Mouse (Mus musculus) heart, embryonic 14.5 days (tissue): ENCODE results near the gene Fndc3c1. TPM values are rescaled to one million over a fixed set of nuclear protein-coding genes. Genes with fewer than 3 reads are reported as not detected.
"Not testable (repeated sequence)": the region's sequence is repeated elsewhere in the genome, so short reads cannot be mapped to it uniquely, and the experiment has no call there.

Experiments used
- ATAC-seq: fragments of 200-750 bp; cut with Nextera tagmentation; 2 replicates; pipeline ENCODE4 v1.8.0; 2017; ENCODE audit warnings: low read depth, moderate TSS enrichment; ENCODE audit not compliant: insufficient number of reproducible peaks, insufficient read depth, low FRiP score
- H3K27ac ChIP-seq, 2 experiments: fragments of 200-500 bp in 1 of 2; fragments of 300-500 bp in 1 of 2; sonication (generic) in 1 of 2; replicated peaks in 1 of 2; 2 replicates each; pipeline ENCODE4 v1.5.1; 2012 to 2014; ENCODE audit warnings: low read depth in 2 of 2, low read length in 2 of 2, control low read depth in 1 of 2, mild to moderate bottlenecking in 1 of 2, mixed read lengths in 1 of 2; ENCODE audit not compliant: control insufficient read depth in 1 of 2, insufficient read depth in 1 of 2
- H3K27me3 ChIP-seq: fragments of 300-500 bp; sonication (generic); 2 replicates; pipeline ENCODE4 v1.6.1; 2014; ENCODE audit warnings: mild to moderate bottlenecking, low read length, control low read depth; ENCODE audit not compliant: control insufficient read depth, insufficient read depth
- H3K36me3 ChIP-seq: fragments of 300-500 bp; sonication (generic); 2 replicates; pipeline ENCODE4 v1.6.1; 2014; ENCODE audit warnings: mild to moderate bottlenecking, control low read depth, low read length, mixed read lengths; ENCODE audit not compliant: control insufficient read depth, insufficient read depth
- H3K4me1 ChIP-seq, 2 experiments: fragments of 200-500 bp in 1 of 2; fragments of 300-500 bp in 1 of 2; sonication (generic) in 1 of 2; 2 replicates each; pipeline ENCODE4 v1.6.1; 2012 to 2014; ENCODE audit warnings: low read length in 2 of 2, control low read depth in 1 of 2, mixed read lengths in 1 of 2; ENCODE audit not compliant: control insufficient read depth in 2 of 2, insufficient read depth in 2 of 2
- H3K4me2 ChIP-seq: fragments of 300-500 bp; sonication (generic); 2 replicates; pipeline ENCODE4 v1.6.1; 2014; ENCODE audit warnings: mild to moderate bottlenecking, low read length
- H3K4me3 ChIP-seq, 2 experiments: fragments of 200-500 bp in 1 of 2; fragments of 300-500 bp in 1 of 2; sonication (generic) in 1 of 2; 2 replicates each; pipeline ENCODE4 v1.5.1; 2012 to 2014; ENCODE audit warnings: low read length in 2 of 2, mild to moderate bottlenecking in 2 of 2, control low read depth in 1 of 2, low read depth in 1 of 2, moderate library complexity in 1 of 2; ENCODE audit not compliant: control insufficient read depth in 1 of 2, insufficient read depth in 1 of 2
- H3K9ac ChIP-seq: fragments of 300-500 bp; sonication (generic); 2 replicates; pipeline ENCODE4 v1.6.1; 2014; ENCODE audit warnings: mild to moderate bottlenecking, low read length
- H3K9me3 ChIP-seq: fragments of 300-500 bp; sonication (generic); 2 replicates; pipeline ENCODE4 v1.6.1; 2016; ENCODE audit warnings: low read length, control low read depth; ENCODE audit not compliant: control insufficient read depth
- WGBS: fragments of 180-500 bp; shearing (Covaris S2); extraction: QIAGEN DNeasy Blood & Tissue Kit; methylation state at CpG from one replicate; pipeline ENCODE4 v1.1.7; 2014; 5-methylcytosine and 5-hydroxymethylcytosine counted together
- microRNA-seq: library from miRNA; unstranded; fragments of <30 nt; microRNA quantifications from one replicate; pipeline ENCODE4, GENCODE M21; 2016
- polyA plus RNA-seq: library from polyadenylated mRNA; unstranded; fragments of >200 nt; fragmentation: Nextera tagmentation; extraction: Ambion mirVana; gene quantifications from 2 replicates; pipeline ENCODE4 v1.2.1, GENCODE M21; 2014

Fndc3c1 gene
- polyA plus RNA-seq = 1.1 and 1.6 TPM in 2 replicates

DNA sequence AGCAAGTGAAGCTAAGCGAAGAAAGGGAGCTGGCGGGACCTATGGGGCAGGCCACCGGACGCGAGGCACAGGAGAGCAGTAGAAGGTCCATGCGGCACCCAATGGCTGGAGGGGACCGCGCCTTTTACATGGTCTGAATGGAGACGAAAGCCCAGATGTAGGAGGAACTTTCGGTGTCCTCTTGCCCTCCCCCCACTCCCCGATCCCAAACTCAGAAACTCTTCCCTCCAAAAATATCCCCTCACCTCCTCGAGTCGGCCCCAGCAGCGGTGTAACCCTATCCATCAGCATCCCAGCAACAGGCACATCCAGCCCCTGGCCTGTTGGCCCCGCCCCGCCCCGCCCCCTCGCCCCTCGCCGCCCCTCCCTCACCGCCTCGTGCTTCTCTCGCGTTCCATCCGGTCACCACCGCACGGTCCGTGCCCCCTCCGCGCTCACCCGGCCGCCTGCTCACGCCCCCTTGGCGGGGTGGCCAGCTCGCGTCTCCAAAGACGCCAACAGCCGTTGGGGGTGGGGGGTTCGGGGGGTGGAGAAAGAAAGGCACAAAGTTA lies at the start of gene Fndc3c1:
Gene Fndc3c1, minus strand, starts transcription at position 301 of the 551 bp plus-strand sequence.
- peak; percentile 73 for ATAC-seq
- Histone ChIP-seq H3K36me3 (no peaks in the 10 kb centered on the region), H3K9ac (peak within 1 kb of the TSS; percentile 28; the same call in 1 of the 2 replicates), H3K27me3 (peaks cover 4% of the 10 kb centered on the region; the same call in 1 of the 2 replicates), H3K27ac (no peak within 1 kb of the TSS), H3K9me3 (no peaks in the 10 kb centered on the region), H3K4me3 (peak within 1 kb of the TSS; percentile 45 to 48), H3K4me2 (peak within 1 kb of the TSS; percentile 81), H3K4me1 (no peaks in the 10 kb centered on the region)
- 12% methylated on average over 39 of the region's 39 CpGs for WGBS

GRCm38 (mm10) chrX:106486451-106486850 lies 1.2 kb upstream of the Fndc3c1 start:
- no peak for ATAC-seq
- H3K9ac ChIP-seq = no peak overlapping the region
- 40% methylated on average over 10 of the region's 10 CpGs for WGBS
- no peaks in the 10 kb centered on the region for H3K9me3 ChIP-seq
- H3K27ac ChIP-seq = no peak overlapping the region
- no peaks in the 10 kb centered on the region for H3K36me3 ChIP-seq
- no peak overlapping the region for H3K4me3 ChIP-seq
- no peak overlapping the region for H3K4me2 ChIP-seq
- no peaks in the 10 kb centered on the region for H3K4me1 ChIP-seq
- H3K27me3 ChIP-seq = peaks cover 4% of the 10 kb centered on the region; the same call in 1 of the 2 replicates

- 0 out of 2 replicates have a peak, but pooled peaks have one; percentile 31 for ATAC-seq
- 28% methylated on average over 6 of the region's 13 CpGs for WGBS
- peak overlapping the region; percentile 28; the same call in 1 of the 2 replicates for H3K9ac ChIP-seq
Observed at GRCm38 (mm10) chrX:106485671-106486070, 470 bp upstream of the Fndc3c1 start.

DNA sequence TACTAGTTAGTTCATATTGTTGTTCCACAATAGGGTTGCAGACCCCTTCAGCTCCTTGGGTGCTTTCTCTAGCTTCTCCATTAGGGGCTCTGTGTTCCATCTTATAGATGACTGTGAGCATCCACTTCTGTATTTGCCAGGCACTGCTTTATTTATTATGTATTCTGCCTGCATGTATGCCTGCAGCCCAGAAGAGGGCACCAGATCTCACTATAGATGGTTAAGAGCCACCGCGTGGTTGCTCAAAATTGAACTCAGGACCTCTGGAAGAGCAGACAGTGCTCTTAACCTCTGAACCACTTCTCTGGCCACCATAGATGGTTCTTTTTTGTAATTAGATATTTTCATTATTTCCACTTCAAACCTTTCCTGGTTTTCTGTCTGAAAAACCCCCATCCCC lies 5.3 kb downstream of the Fndc3c1 start:
- not testable (repeated sequence) for H3K4me1 ChIP-seq, H3K36me3 ChIP-seq, H3K9me3 ChIP-seq, H3K4me2 ChIP-seq, ATAC-seq, H3K27ac ChIP-seq, H3K9ac ChIP-seq, H3K4me3 ChIP-seq, H3K27me3 ChIP-seq
- WGBS = 38% methylated on average over 2 of the region's 2 CpGs

More at GRCm38 (mm10) chrX:106485671-106486070, 470 bp upstream of the Fndc3c1 start:
- Histone ChIP-seq H3K27ac (no peak overlapping the region), H3K9me3 (no peaks in the 10 kb centered on the region), H3K27me3 (peaks cover 4% of the 10 kb centered on the region; the same call in 1 of the 2 replicates), H3K4me3 (peak overlapping the region; percentile 45 to 48), H3K36me3 (no peaks in the 10 kb centered on the region), H3K4me2 (peak overlapping the region; percentile 81), H3K4me1 (no peaks in the 10 kb centered on the region)

- H3K27ac ChIP-seq = no peak overlapping the region
- H3K27me3 ChIP-seq = no peaks in the 10 kb centered on the region
Observed at GRCm38 (mm10) chrX:106385304-106385703, 99.9 kb downstream of the Fndc3c1 start.

GRCm38 (mm10) chrX:106380608-106381007 lies 104.6 kb downstream of the Fndc3c1 start:
- H3K4me2 ChIP-seq = no peak overlapping the region
- ATAC-seq = no peak
- no peaks in the 10 kb centered on the region for H3K27me3 ChIP-seq
- H3K36me3 ChIP-seq = no peaks in the 10 kb centered on the region
- no peak overlapping the region for H3K27ac ChIP-seq
- H3K4me1 ChIP-seq = no peaks in the 10 kb centered on the region
- H3K9me3 ChIP-seq = no peaks in the 10 kb centered on the region
- H3K9ac ChIP-seq = no peak overlapping the region
- no peak overlapping the region for H3K4me3 ChIP-seq

More at GRCm38 (mm10) chrX:106385304-106385703, 99.9 kb downstream of the Fndc3c1 start:
- Histone ChIP-seq H3K9me3 (no peaks in the 10 kb centered on the region), H3K36me3 (no peaks in the 10 kb centered on the region), H3K9ac (no peak overlapping the region), H3K4me2 (no peak overlapping the region), H3K4me3 (no peak overlapping the region), H3K4me1 (no peaks in the 10 kb centered on the region)
- no peak for ATAC-seq

Small RNA genes lying within 50 kb of the gene (microRNA-seq; reads per million reads assigned to microRNA genes)
- not detected for gene Gm27428

Other genes with a start within 250 kb of the Fndc3c1 start
- not detected in 2 replicates for gene Fnd3c2, start 230.0 kb downstream of the Fndc3c1 start, polyA plus RNA-seq
- 0.16 TPM in 1 of 2 replicates, not detected in the other for gene Gm5127, start 97.8 kb upstream of the Fndc3c1 start, polyA plus RNA-seq
- gene Cysltr1, start 118.3 kb upstream of the Fndc3c1 start, polyA plus RNA-seq = 2.0 and 2.3 TPM in 2 replicates